Mouse (Mus musculus) lung, adult 2 months (tissue): ENCODE data around the gene Tha1. TPM values are rescaled to one million over a fixed set of nuclear protein-coding genes. Genes with fewer than 3 reads are reported as not detected.

Experiments
- DNase-seq: peaks from one replicate; pipeline ENCODE4 v3.0.0; 2022
- H3K4me1 ChIP-seq: fragments of 200-500 bp; 2 replicates; pipeline ENCODE4 v1.6.1; 2011; ENCODE audit warnings: low read length; ENCODE audit not compliant: control insufficient read depth, insufficient read depth
- H3K4me3 ChIP-seq: fragments of 200-500 bp; replicated peaks from 2 replicates; pipeline ENCODE3; 2011; ENCODE audit warnings: low read depth, mild to moderate bottlenecking, control low read depth, low read length; ENCODE audit errors: extremely low read depth
- CTCF ChIP-seq: fragments of 200-500 bp; IDR thresholded peaks from 2 replicates; pipeline ENCODE4 v1.5.1; 2011; ENCODE audit warnings: mild to moderate bottlenecking, low read length, control low read depth; ENCODE audit not compliant: insufficient read depth
- POLR2A ChIP-seq: fragments of 200-500 bp; IDR thresholded peaks from 2 replicates; pipeline ENCODE4 v1.6.1; 2011; ENCODE audit warnings: low read depth, mild to moderate bottlenecking, control low read depth, low read length, borderline replicate concordance; ENCODE audit errors: extremely low read depth
- WGBS: fragments of 180-500 bp; shearing (Covaris S2); methylation state at CpG from one replicate; pipeline ENCODE4 v1.1.7; 2018; 5-methylcytosine and 5-hydroxymethylcytosine counted together
- polyA plus RNA-seq: library from polyadenylated mRNA; depleted of rRNA; stranded (reverse); fragments of >200 nt; gene quantifications from 2 replicates; pipeline ENCODE4 v1.2.3, GENCODE M21; 2012

Tha1 gene
- polyA plus RNA-seq, 1 experiment, result 11.7 TPM

- TF ChIP-seq POLR2A (no peak), CTCF (no peak)
- 90% methylated on average over 5 of the region's 5 CpGs for WGBS
- no peak overlapping the region for H3K4me3 ChIP-seq
- DNase-seq, result no peak
- H3K4me1 ChIP-seq, result no peaks in the 10 kb centered on the region
These were observed 17.9 kb downstream of the Tha1 start for GRCm38 (mm10) chr11:117855360-117855759.

- H3K4me3 ChIP-seq, result no peak overlapping the region
- H3K4me1 ChIP-seq, result no peaks in the 10 kb centered on the region; the same call in 1 of the 2 replicates
- 91% methylated on average over 9 of the region's 9 CpGs for whole genome bisulfite sequencing
- DNase-seq, result no peak
- TF ChIP-seq POLR2A, result no peak
- TF ChIP-seq CTCF, result no peak
These were observed 19.0 kb downstream of the Tha1 start for GRCm38 (mm10) chr11:117854241-117854640.

GRCm38 (mm10) chr11:117852875-117853274 is 20.4 kb downstream of the Tha1 start:
- DNase-seq, result no peak
- H3K4me1 ChIP-seq, result peaks cover 6% of the 10 kb centered on the region
- H3K4me3 ChIP-seq, result no peak overlapping the region
- TF ChIP-seq CTCF (no peak), POLR2A (no peak)
- WGBS, result 80% methylated on average over 3 of the region's 3 CpGs

- WGBS, result under 1% methylated on average over 51 of the region's 51 CpGs
- peak; percentile 93 for DNase-seq
- TF ChIP-seq CTCF (no peak), POLR2A (peak; percentile 90)
- H3K4me1 ChIP-seq, result peaks cover 6% of the 10 kb centered on the region
- H3K4me3 ChIP-seq, result peak within 1 kb of the TSS; percentile 83
These were observed 24.2 kb downstream of the Tha1 start, which contains the start of gene Birc5 for GRCm38 (mm10) chr11:117848985-117849671. Birc5 (plus strand) TSS chr11:117849251.

GRCm38 (mm10) chr11:117848271-117848984 is 24.9 kb downstream of the Tha1 start:
- no peak for DNase-seq
- 3% methylated on average over 19 of the region's 19 CpGs for WGBS
- Histone ChIP-seq H3K4me3 (peak overlapping the region; percentile 83), H3K4me1 (peaks cover 6% of the 10 kb centered on the region)
- TF ChIP-seq POLR2A, result peak; percentile 28; the same call in 1 of the 2 replicates
- no peak for TF ChIP-seq CTCF

GRCm38 (mm10) chr11:117847593-117848215 is 25.6 kb downstream of the Tha1 start:
- TF ChIP-seq CTCF (no peak), POLR2A (no peak)
- DNase-seq, result no peak
- Histone ChIP-seq H3K4me3 (no peak overlapping the region), H3K4me1 (peaks cover 6% of the 10 kb centered on the region)
- 56% methylated on average over 7 of the region's 7 CpGs for WGBS

GRCm38 (mm10) chr11:117846640-117847039 is 26.6 kb downstream of the Tha1 start:
- H3K4me1 ChIP-seq, result peaks cover 6% of the 10 kb centered on the region
- no peak for DNase-seq
- 42% methylated on average over 5 of the region's 5 CpGs for WGBS
- TF ChIP-seq CTCF (no peak), POLR2A (no peak)
- H3K4me3 ChIP-seq, result no peak overlapping the region

- no peak overlapping the region for H3K4me3 ChIP-seq
- 77% methylated on average over 2 of the region's 2 CpGs for WGBS
- peaks cover 6% of the 10 kb centered on the region for H3K4me1 ChIP-seq
- no peak for DNase-seq
- TF ChIP-seq CTCF (no peak), POLR2A (no peak)
These were observed 27.6 kb downstream of the Tha1 start for GRCm38 (mm10) chr11:117845651-117846050.

GRCm38 (mm10) chr11:117844997-117845396 is 28.3 kb downstream of the Tha1 start:
- TF ChIP-seq CTCF (no peak), POLR2A (no peak)
- H3K4me3 ChIP-seq, result no peak overlapping the region
- DNase-seq, result no peak
- peaks cover 6% of the 10 kb centered on the region for H3K4me1 ChIP-seq
- 75% methylated on average over 2 of the region's 2 CpGs for WGBS
